Mouse (Mus musculus): Measurements from ENCODE around the gene Fancc. TPM values are rescaled to one million over a fixed set of nuclear protein-coding genes. Genes with fewer than 3 reads are reported as not detected.

Gene Fancc
- 5.6 and 6.9 TPM in 2 replicates for polyA plus RNA-seq (2012; rRNA removed)
- polyA plus RNA-seq (2014; fragmentation: Nextera tagmentation; extraction: Ambion mirVana), result 7.0 and 8.6 TPM in 2 replicates

- no peaks in the 10 kb centered on the region for H3K36me3 ChIP-seq (replicated peaks; ENCODE audit: control insufficient read depth, insufficient read depth, low read depth)
- DNase-seq (ENCODE audit: low read depth in 3 of 3, low spot score in 3 of 3) (no peak), ATAC-seq (ENCODE audit: insufficient read depth) (no peak)
- no peak within 1 kb of the TSS for H3K4me2 ChIP-seq (ENCODE audit: low read depth)
- H3K9me3 ChIP-seq (ENCODE audit: control insufficient read depth, low read length), result no peaks in the 10 kb centered on the region
- WGBS (ENCODE audit: insufficient replicate concordance), result 22% methylated on average over 23 of the region's 23 CpGs
- H3K4me3 ChIP-seq (ENCODE audit: insufficient read depth in 1 of 2, low read depth in 2 of 2, low read length in 2 of 2), result no peak within 1 kb of the TSS
- H3K27me3 ChIP-seq (ENCODE audit: control insufficient read depth, insufficient read depth, low read length), result peaks cover 3% of the 10 kb centered on the region
- no peak within 1 kb of the TSS for H3K27ac ChIP-seq
- TF ChIP-seq EP300 (IDR thresholded peaks at IDR 0.05; ENCODE audit: low read depth) (no peak), CTCF (IDR thresholded peaks at IDR 0.05; ENCODE audit: low read depth) (no peak)
- no peaks in the 10 kb centered on the region for H3K4me1 ChIP-seq (replicated peaks; ENCODE audit: control insufficient read depth in 2 of 2, insufficient read depth in 2 of 2, low read length in 1 of 2)
- no peak within 1 kb of the TSS for H3K9ac ChIP-seq (replicated peaks)
These were observed at the start of gene Fancc for GRCm38 (mm10) chr13:63496646-63497582. TSS of gene Fancc (minus strand) at chr13:63497278.

GRCm38 (mm10) chr13:63545291-63545690, 48.2 kb upstream of the Fancc start:
- Histone ChIP-seq H3K27me3 (ENCODE audit: control insufficient read depth, insufficient read depth, low read length) (no peaks in the 10 kb centered on the region), H3K36me3 (replicated peaks; ENCODE audit: control insufficient read depth, insufficient read depth, low read depth) (peaks cover 45% of the 10 kb centered on the region), H3K4me1 (replicated peaks; ENCODE audit: control insufficient read depth in 2 of 2, insufficient read depth in 2 of 2, low read length in 1 of 2) (no peaks in the 10 kb centered on the region; a peak in 1 of 4 replicates), H3K9me3 (ENCODE audit: control insufficient read depth, low read length) (no peaks in the 10 kb centered on the region), H3K27ac (no peak overlapping the region), H3K4me2 (ENCODE audit: low read depth) (no peak overlapping the region), H3K9ac (replicated peaks) (no peak overlapping the region), H3K4me3 (ENCODE audit: insufficient read depth in 1 of 2, low read depth in 2 of 2, low read length in 2 of 2) (no peak overlapping the region)
- ATAC-seq (ENCODE audit: insufficient read depth) (no peak), DNase-seq (ENCODE audit: low read depth in 3 of 3, low spot score in 3 of 3) (no peak)
- TF ChIP-seq EP300 (IDR thresholded peaks at IDR 0.05; ENCODE audit: low read depth), result no peak
- TF ChIP-seq CTCF (IDR thresholded peaks at IDR 0.05; ENCODE audit: low read depth), result no peak
- WGBS (ENCODE audit: insufficient replicate concordance), result 82% methylated on average over 7 of the region's 7 CpGs

GRCm38 (mm10) chr13:63544967-63545253, 47.8 kb upstream of the Fancc start:
- no peak for ATAC-seq (ENCODE audit: insufficient read depth)

GRCm38 (mm10) chr13:63544119-63544966, 47.3 kb upstream of the Fancc start:
- peaks cover 52% of the 10 kb centered on the region for H3K36me3 ChIP-seq (replicated peaks; ENCODE audit: control insufficient read depth, insufficient read depth, low read depth)
- TF ChIP-seq CTCF (IDR thresholded peaks at IDR 0.05; ENCODE audit: low read depth), result no peak
- no peak for TF ChIP-seq EP300 (IDR thresholded peaks at IDR 0.05; ENCODE audit: low read depth)
- H3K27ac ChIP-seq, result no peak overlapping the region
- DNase-seq (ENCODE audit: low read depth in 3 of 3, low spot score in 3 of 3), result no peak
- no peak overlapping the region for H3K9ac ChIP-seq (replicated peaks)
- no peaks in the 10 kb centered on the region for H3K9me3 ChIP-seq (ENCODE audit: control insufficient read depth, low read length)
- WGBS (ENCODE audit: insufficient replicate concordance), result 83% methylated on average over 13 of the region's 13 CpGs
- H3K4me2 ChIP-seq (ENCODE audit: low read depth), result no peak overlapping the region
- H3K27me3 ChIP-seq (ENCODE audit: control insufficient read depth, insufficient read depth, low read length), result no peaks in the 10 kb centered on the region
- ATAC-seq (ENCODE audit: insufficient read depth), result no peak
- H3K4me3 ChIP-seq (ENCODE audit: insufficient read depth in 1 of 2, low read depth in 2 of 2, low read length in 2 of 2), result no peak overlapping the region
- H3K4me1 ChIP-seq (replicated peaks; ENCODE audit: control insufficient read depth in 2 of 2, insufficient read depth in 2 of 2, low read length in 1 of 2), result no peaks in the 10 kb centered on the region; a peak in 1 of 4 replicates

More at GRCm38 (mm10) chr13:63544967-63545253, 47.8 kb upstream of the Fancc start:
- Histone ChIP-seq H3K36me3 (replicated peaks; ENCODE audit: control insufficient read depth, insufficient read depth, low read depth) (peaks cover 46% of the 10 kb centered on the region), H3K9ac (replicated peaks) (no peak overlapping the region), H3K4me2 (ENCODE audit: low read depth) (no peak overlapping the region), H3K4me1 (replicated peaks; ENCODE audit: control insufficient read depth in 2 of 2, insufficient read depth in 2 of 2, low read length in 1 of 2) (no peaks in the 10 kb centered on the region; a peak in 1 of 4 replicates), H3K9me3 (ENCODE audit: control insufficient read depth, low read length) (no peaks in the 10 kb centered on the region), H3K27ac (no peak overlapping the region), H3K4me3 (ENCODE audit: insufficient read depth in 1 of 2, low read depth in 2 of 2, low read length in 2 of 2) (no peak overlapping the region), H3K27me3 (ENCODE audit: control insufficient read depth, insufficient read depth, low read length) (no peaks in the 10 kb centered on the region)
- DNase-seq (ENCODE audit: low read depth in 3 of 3, low spot score in 3 of 3), result no peak
- WGBS (ENCODE audit: insufficient replicate concordance), result 75% methylated on average over 5 of the region's 5 CpGs
- no peak for TF ChIP-seq EP300 (IDR thresholded peaks at IDR 0.05; ENCODE audit: low read depth)
- no peak for TF ChIP-seq CTCF (IDR thresholded peaks at IDR 0.05; ENCODE audit: low read depth)

- Histone ChIP-seq H3K27ac (no peak overlapping the region), H3K4me2 (ENCODE audit: low read depth) (no peak overlapping the region), H3K9me3 (ENCODE audit: control insufficient read depth, low read length) (no peaks in the 10 kb centered on the region), H3K9ac (replicated peaks) (no peak overlapping the region), H3K4me3 (ENCODE audit: insufficient read depth in 1 of 2, low read depth in 2 of 2, low read length in 2 of 2) (no peak overlapping the region), H3K4me1 (replicated peaks; ENCODE audit: control insufficient read depth in 2 of 2, insufficient read depth in 2 of 2, low read length in 1 of 2) (no peaks in the 10 kb centered on the region; a peak in 1 of 4 replicates), H3K27me3 (ENCODE audit: control insufficient read depth, insufficient read depth, low read length) (no peaks in the 10 kb centered on the region), H3K36me3 (replicated peaks; ENCODE audit: control insufficient read depth, insufficient read depth, low read depth) (peaks cover 60% of the 10 kb centered on the region)
- 80% methylated on average over 6 of the region's 6 CpGs for WGBS (ENCODE audit: insufficient replicate concordance)
- ATAC-seq (ENCODE audit: insufficient read depth) (no peak), DNase-seq (ENCODE audit: low read depth in 3 of 3, low spot score in 3 of 3) (no peak)
- TF ChIP-seq EP300 (IDR thresholded peaks at IDR 0.05; ENCODE audit: low read depth) (no peak), CTCF (IDR thresholded peaks at IDR 0.05; ENCODE audit: low read depth) (no peak)
These were observed 46.4 kb upstream of the Fancc start for GRCm38 (mm10) chr13:63543459-63543858.
